Mouse (Mus musculus) heart, adult 2 months (tissue): ENCODE measurements at regions not wholly inside any gene's neighbourhood (a gene's known extent, or its start where the extent isn't known, plus 50 kb on each side); places are given as distances from the start of the nearest gene placed in this dataset.

ENCODE experiments used
- CTCF ChIP-seq: fragments of 200-600 bp; IDR thresholded peaks from 2 replicates; pipeline ENCODE4 v1.8.1; 2022; ENCODE audit warnings: antibody characterized with exemption, mild to moderate bottlenecking, moderate library complexity
- POLR2A ChIP-seq: fragments of 200-500 bp; IDR thresholded peaks from 2 replicates; pipeline ENCODE4 v1.6.1; 2011; ENCODE audit warnings: mild to moderate bottlenecking, low read depth, low read length, control low read depth; ENCODE audit not compliant: insufficient read depth

- TF ChIP-seq CTCF (no peak), POLR2A (no peak)
These were observed 389.1 kb downstream of the AW209491 start for GRCm38 (mm10) chr13:15018811-15019745.
